ENCODE assay signal across 8 mouse cellular contexts in genomic region chr14:33933778-33934317, GRCm38 (mm10). TPM values are rescaled to one million over a fixed set of nuclear protein-coding genes. Genes with fewer than 3 reads are reported as not detected.
DNase-seq lines count a peak whose midpoint lies in the region; ATAC-seq and TF ChIP-seq lines count a peak whose summit lies in the region.

No protein-coding gene starts in this region.

- no peaks in the 10 kb centered on the region for H3K9me3 ChIP-seq in heart, embryonic 11.5 days (replicated peaks; ENCODE audit: control insufficient read depth, low read length)
- H3K9me3 ChIP-seq in hindbrain, postnatal 0 days (ENCODE audit: low read length) = no peaks in the 10 kb centered on the region
- no peaks in the 10 kb centered on the region for H3K9me3 ChIP-seq in neural tube, embryonic 11.5 days (ENCODE audit: control insufficient read depth, low read length)

- 37% methylated on average over 5 of the region's 5 CpGs for WGBS in heart, embryonic 11.5 days (ENCODE audit: insufficient replicate concordance)
- WGBS in hindbrain, postnatal 0 days = 44% methylated on average over 5 of the region's 5 CpGs
- 37% methylated on average over 5 of the region's 5 CpGs for WGBS in neural tube, embryonic 11.5 days

- H3K4me2 ChIP-seq in heart, embryonic 11.5 days = no peak overlapping the region
- H3K4me2 ChIP-seq in hindbrain, postnatal 0 days (ENCODE audit: low read depth, low read length) = no peak overlapping the region
- no peak overlapping the region for H3K4me2 ChIP-seq in neural tube, embryonic 11.5 days (ENCODE audit: low read depth)

- peak; percentile 24 to 76 for DNase-seq in heart, adult 18-20 months
- peak; percentile 56 for DNase-seq in ES-CJ7 (ENCODE audit: low read depth, low spot score)
- peak; percentile 79 for DNase-seq in hindbrain, postnatal 0 days (ENCODE audit: low spot score)
- DNase-seq in left cerebral cortex, postnatal 14 days (ENCODE audit: low spot score in 2 of 2) = peak; percentile 67 to 80
- DNase-seq in neural tube, embryonic 11.5 days (ENCODE audit: low spot score) = peak; percentile 71
- no peak for DNase-seq in T-cell, adult 2 months (ENCODE audit: low spot score)

- H3K4me3 ChIP-seq in heart, embryonic 11.5 days (ENCODE audit: low read depth, low read length) = no peak overlapping the region
- H3K4me3 ChIP-seq in cortical plate, adult 2 months (ENCODE audit: insufficient read depth, low read length) = no peak overlapping the region
- H3K4me3 ChIP-seq in hindbrain, postnatal 0 days (ENCODE audit: low read length) = no peak overlapping the region
- no peak overlapping the region for H3K4me3 ChIP-seq in neural tube, embryonic 11.5 days (ENCODE audit: low read depth, low read length)

- ATAC-seq in heart, embryonic 11.5 days (replicated peaks; ENCODE audit: insufficient number of reproducible peaks, low FRiP score, low TSS enrichment) = no peak
- 0 out of 2 replicates have a peak, but pooled peaks have one; percentile 30 for ATAC-seq in hindbrain, postnatal 0 days
- ATAC-seq in neural tube, embryonic 11.5 days (ENCODE audit: insufficient read depth, low FRiP score, low TSS enrichment) = no peak

- H3K4me1 ChIP-seq in heart, embryonic 11.5 days (ENCODE audit: control insufficient read depth, insufficient read depth, low read length) = peaks cover 3% of the 10 kb centered on the region; the same call in 1 of the 2 replicates
- H3K4me1 ChIP-seq in cortical plate, adult 2 months (ENCODE audit: control insufficient read depth, insufficient read depth, low read length) = no peaks in the 10 kb centered on the region
- no peaks in the 10 kb centered on the region for H3K4me1 ChIP-seq in hindbrain, postnatal 0 days (ENCODE audit: insufficient read depth, low read length)
- no peaks in the 10 kb centered on the region for H3K4me1 ChIP-seq in neural tube, embryonic 11.5 days (ENCODE audit: control insufficient read depth, insufficient read depth, low read length)

- TF ChIP-seq CTCF in cortical plate, adult 2 months (IDR thresholded peaks at IDR 0.05; ENCODE audit: extremely low read depth, insufficient read depth, low read length) = peak; percentile 52
- peak; percentile 76 for TF ChIP-seq CTCF in hindbrain, postnatal 0 days (IDR thresholded peaks at IDR 0.05; ENCODE audit: low read depth)

- no peak overlapping the region for H3K27ac ChIP-seq in heart, embryonic 11.5 days (ENCODE audit: low read depth, low read length)
- H3K27ac ChIP-seq in cortical plate, adult 2 months (ENCODE audit: insufficient read depth, low read length) = no peak overlapping the region
- no peak overlapping the region for H3K27ac ChIP-seq in hindbrain, postnatal 0 days
- H3K27ac ChIP-seq in neural tube, embryonic 11.5 days (ENCODE audit: low read depth, low read length) = no peak overlapping the region

- H3K36me3 ChIP-seq in heart, embryonic 11.5 days (ENCODE audit: control insufficient read depth, insufficient read depth, low read length) = no peaks in the 10 kb centered on the region
- no peaks in the 10 kb centered on the region for H3K36me3 ChIP-seq in hindbrain, postnatal 0 days (ENCODE audit: insufficient read depth, low read length)
- H3K36me3 ChIP-seq in neural tube, embryonic 11.5 days (ENCODE audit: control insufficient read depth, insufficient read depth, low read length) = no peaks in the 10 kb centered on the region

- intact Hi-C loops in left cerebral cortex, postnatal 14 days (cut with DNase I) = loop anchor here (1.0 to 5.0 kb wide), 2 partner anchors 239 to 262 kb away; no protein-coding TSS in a partner anchor

- peaks cover 35% of the 10 kb centered on the region for H3K27me3 ChIP-seq in heart, embryonic 11.5 days (ENCODE audit: control insufficient read depth, insufficient read depth, low read length)
- 0 out of 2 replicates have a peak, but pooled peaks cover 8% of the 10 kb centered on the region for H3K27me3 ChIP-seq in hindbrain, postnatal 0 days (ENCODE audit: insufficient read depth, low read length)
- H3K27me3 ChIP-seq in neural tube, embryonic 11.5 days (ENCODE audit: control insufficient read depth, insufficient read depth, low read length) = no peaks in the 10 kb centered on the region

- H3K9ac ChIP-seq in heart, embryonic 11.5 days (ENCODE audit: low read depth, low read length) = no peak overlapping the region
- H3K9ac ChIP-seq in hindbrain, postnatal 0 days (replicated peaks; ENCODE audit: low read length) = no peak overlapping the region
- no peak overlapping the region for H3K9ac ChIP-seq in neural tube, embryonic 11.5 days (ENCODE audit: low read length)

- TF ChIP-seq POLR2A in cortical plate, adult 2 months (IDR thresholded peaks at IDR 0.05; ENCODE audit: extremely low read depth, insufficient read depth, low read length) = no peak

RNA-seq across cellular contexts. Expression of gene Gdf2, which starts 7.0 kb away (rescaled TPM):
- under 1 TPM; 0.07 to 0.18 TPM for total RNA-seq in heart, adult 18-20 months (2021)
- 0.51 and 0.64 TPM in 2 replicates for polyA plus RNA-seq in heart, embryonic 11.5 days (2014; fragmentation: Nextera tagmentation; extraction: Ambion mirVana)
- polyA plus RNA-seq in cortical plate, adult 2 months (2012; rRNA removed) = not detected in 2 replicates
- 0.37 and 0.40 TPM in 2 replicates for total RNA-seq in hindbrain, postnatal 0 days (2014; rRNA removed)
- polyA plus RNA-seq in hindbrain, postnatal 0 days (2015; fragmentation: Nextera tagmentation; extraction: Ambion mirVana) = 0.06 TPM in 1 of 2 replicates, not detected in the other
- total RNA-seq in left cerebral cortex, postnatal 14 days (2021) = not detected
- polyA plus RNA-seq in neural tube, embryonic 11.5 days (2014; fragmentation: Nextera tagmentation; extraction: Ambion mirVana) = 0.08 TPM in 1 of 2 replicates, not detected in the other

RNA-seq across cellular contexts. Expression of gene Gdf10, which starts 10.5 kb away (rescaled TPM):
- 1 to 10 TPM in 1 of 2 experiments, under 1 TPM in 1; 0.87 to 1.1 TPM for total RNA-seq in heart, adult 18-20 months (2021)
- polyA plus RNA-seq in heart, embryonic 11.5 days (2014; fragmentation: Nextera tagmentation; extraction: Ambion mirVana) = 2.1 and 2.2 TPM in 2 replicates
- 3.8 and 4.2 TPM in 2 replicates for polyA plus RNA-seq in cortical plate, adult 2 months (2012; rRNA removed)
- total RNA-seq in hindbrain, postnatal 0 days (2014; rRNA removed) = 31.0 and 32.9 TPM in 2 replicates
- polyA plus RNA-seq in hindbrain, postnatal 0 days (2015; fragmentation: Nextera tagmentation; extraction: Ambion mirVana) = 27.3 and 30.3 TPM in 2 replicates
- total RNA-seq in left cerebral cortex, postnatal 14 days (2021) = 1 to 10 TPM; 5.4 to 5.6 TPM
- polyA plus RNA-seq in neural tube, embryonic 11.5 days (2014; fragmentation: Nextera tagmentation; extraction: Ambion mirVana) = 20.3 and 20.9 TPM in 2 replicates

RNA-seq across cellular contexts. Expression of gene Rbp3, which starts 20.0 kb away (rescaled TPM):
- not detected for total RNA-seq in heart, adult 18-20 months (2021)
- polyA plus RNA-seq in heart, embryonic 11.5 days (2014; fragmentation: Nextera tagmentation; extraction: Ambion mirVana) = 0.03 and 0.24 TPM in 2 replicates
- polyA plus RNA-seq in cortical plate, adult 2 months (2012; rRNA removed) = not detected in 2 replicates
- 1.2 and 1.4 TPM in 2 replicates for total RNA-seq in hindbrain, postnatal 0 days (2014; rRNA removed)
- polyA plus RNA-seq in hindbrain, postnatal 0 days (2015; fragmentation: Nextera tagmentation; extraction: Ambion mirVana) = 0.58 and 0.71 TPM in 2 replicates
- not detected for total RNA-seq in left cerebral cortex, postnatal 14 days (2021)
- not detected in 2 replicates for polyA plus RNA-seq in neural tube, embryonic 11.5 days (2014; fragmentation: Nextera tagmentation; extraction: Ambion mirVana)

RNA-seq across cellular contexts. Expression of gene Zfp488, which starts 44.7 kb away (rescaled TPM):
- under 1 TPM in 1 of 2 experiments, not detected in 1; 0.05 TPM for total RNA-seq in heart, adult 18-20 months (2021)
- not detected in 2 replicates for polyA plus RNA-seq in heart, embryonic 11.5 days (2014; fragmentation: Nextera tagmentation; extraction: Ambion mirVana)
- polyA plus RNA-seq in cortical plate, adult 2 months (2012; rRNA removed) = 3.1 and 3.4 TPM in 2 replicates
- total RNA-seq in hindbrain, postnatal 0 days (2014; rRNA removed) = 6.5 and 7.7 TPM in 2 replicates
- 1.9 TPM in 2 replicates for polyA plus RNA-seq in hindbrain, postnatal 0 days (2015; fragmentation: Nextera tagmentation; extraction: Ambion mirVana)
- 1 to 10 TPM; 4.8 to 5.9 TPM for total RNA-seq in left cerebral cortex, postnatal 14 days (2021)
- 0.47 and 0.84 TPM in 2 replicates for polyA plus RNA-seq in neural tube, embryonic 11.5 days (2014; fragmentation: Nextera tagmentation; extraction: Ambion mirVana)
